Mouse (Mus musculus) ovary, adult 18-20 months (tissue): ENCODE results near the gene Mdfi.

Source experiments
- DNase-seq: peaks from one replicate; pipeline ENCODE4 v3.0.0; 2022; ENCODE audit warnings: low spot score, mixed read lengths

Mdfi gene

DNA sequence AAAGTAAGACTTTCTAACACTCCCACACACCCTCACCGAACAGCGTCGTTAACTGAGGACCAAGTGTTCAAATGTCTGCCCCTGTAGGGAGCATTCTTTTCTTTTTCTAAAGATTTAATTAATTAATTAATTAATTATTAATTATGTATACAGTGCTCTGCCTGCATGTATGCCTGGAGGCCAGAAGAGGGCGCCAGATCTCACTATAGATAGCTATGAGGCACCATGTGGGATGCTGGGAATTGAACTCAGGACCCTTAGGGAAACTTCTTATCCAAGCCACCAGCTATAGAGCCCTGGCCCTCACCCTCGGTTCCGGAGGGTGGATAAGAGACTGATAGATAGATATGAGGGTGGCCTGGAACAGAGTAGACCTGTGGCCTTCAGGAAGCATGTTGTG is 13.5 kb upstream of the Mdfi start:
- no peak for DNase-seq

DNA sequence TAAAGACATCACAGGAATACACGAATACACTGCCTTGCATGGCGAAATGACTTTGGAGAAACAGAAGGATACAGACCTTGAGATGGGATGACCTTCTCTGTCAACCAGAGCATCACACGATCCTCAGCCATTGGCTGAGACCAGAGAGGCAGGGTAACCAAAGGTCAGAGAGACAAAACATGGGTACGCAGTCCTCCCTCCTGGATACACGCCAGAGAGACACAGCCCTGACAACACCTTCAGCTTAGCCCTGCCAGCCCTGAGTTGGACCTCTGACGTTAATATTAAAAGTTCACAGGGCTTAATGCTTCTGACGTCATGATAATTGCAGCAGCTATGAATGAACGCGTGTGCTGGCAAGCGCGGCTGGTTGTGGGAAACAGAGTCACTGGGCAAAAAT is 11.1 kb upstream of the Mdfi start:
- no peak for DNase-seq

DNA sequence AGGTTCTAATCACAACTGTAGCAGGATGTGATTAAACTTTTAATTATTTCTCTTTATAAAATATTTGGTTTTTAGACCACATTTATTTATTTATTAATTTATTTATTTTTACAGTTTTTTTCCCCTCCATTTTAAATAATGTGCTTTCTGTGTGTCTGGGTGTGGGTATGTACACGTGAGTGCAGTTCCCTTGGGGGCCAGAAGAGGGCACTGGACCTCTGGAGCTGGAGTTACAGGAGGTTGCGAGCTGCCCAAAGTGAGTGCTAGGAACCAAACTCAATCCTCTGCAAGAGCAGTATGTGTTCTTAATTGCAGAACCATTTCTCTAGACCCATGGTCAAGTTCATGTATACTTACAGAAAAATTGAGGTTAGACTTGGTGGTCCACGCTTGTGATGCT is 9.0 kb upstream of the Mdfi start:
- DNase-seq, result no peak

DNA sequence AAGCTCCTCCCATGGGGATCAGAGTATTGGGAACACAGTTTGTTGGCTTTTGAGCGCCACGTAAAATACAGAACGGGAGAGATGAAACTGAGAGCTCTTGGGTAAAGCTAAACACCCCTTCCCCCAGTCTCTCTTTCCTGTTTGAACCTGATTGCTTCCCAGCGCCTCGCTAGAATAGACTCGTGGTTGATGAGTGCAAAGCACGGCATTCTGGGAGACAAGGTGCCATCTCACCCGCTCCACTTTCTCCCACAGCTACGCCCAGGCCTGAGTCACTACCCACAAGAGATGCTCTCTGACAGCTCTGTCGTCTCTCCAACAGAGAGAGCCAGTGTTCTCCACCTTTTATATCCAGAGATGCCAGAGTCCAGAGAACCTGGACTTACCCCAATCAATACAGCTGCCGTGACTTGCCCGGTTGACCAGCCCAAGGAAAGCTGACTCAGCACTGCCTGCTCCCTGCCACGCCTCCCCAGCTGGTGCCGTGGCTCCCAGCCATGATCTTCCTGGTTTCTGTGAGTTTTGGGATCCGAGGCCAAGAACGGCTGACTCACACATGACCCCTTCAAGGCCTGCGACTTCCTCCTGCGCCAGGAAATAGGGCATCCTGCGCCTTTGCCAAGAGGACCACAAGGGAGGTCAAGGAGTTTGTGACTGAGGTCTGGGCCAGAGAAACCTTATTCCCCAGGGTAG is 7.6 kb upstream of the Mdfi start:
- DNase-seq, result peak; percentile 86

DNA sequence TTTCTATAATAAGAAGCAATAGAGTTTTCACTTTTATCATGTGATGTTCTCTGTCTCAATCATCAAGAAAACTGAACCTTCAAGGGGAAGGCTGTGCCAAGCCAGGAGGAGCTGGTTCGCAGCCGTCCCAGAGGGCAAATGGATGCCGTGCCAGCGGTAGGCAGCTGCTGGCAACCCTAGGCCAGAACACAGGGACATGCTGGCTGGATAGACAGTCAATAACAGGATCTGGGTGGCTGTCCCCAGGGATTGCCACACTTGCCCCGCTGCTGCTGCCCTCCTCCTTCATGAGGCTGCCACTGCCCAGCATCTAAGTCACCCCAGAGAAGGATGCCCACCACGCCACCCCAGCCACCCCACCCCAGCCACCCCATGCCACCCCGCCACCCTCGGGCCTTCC is 7.0 kb upstream of the Mdfi start:
- no peak for DNase-seq

DNA sequence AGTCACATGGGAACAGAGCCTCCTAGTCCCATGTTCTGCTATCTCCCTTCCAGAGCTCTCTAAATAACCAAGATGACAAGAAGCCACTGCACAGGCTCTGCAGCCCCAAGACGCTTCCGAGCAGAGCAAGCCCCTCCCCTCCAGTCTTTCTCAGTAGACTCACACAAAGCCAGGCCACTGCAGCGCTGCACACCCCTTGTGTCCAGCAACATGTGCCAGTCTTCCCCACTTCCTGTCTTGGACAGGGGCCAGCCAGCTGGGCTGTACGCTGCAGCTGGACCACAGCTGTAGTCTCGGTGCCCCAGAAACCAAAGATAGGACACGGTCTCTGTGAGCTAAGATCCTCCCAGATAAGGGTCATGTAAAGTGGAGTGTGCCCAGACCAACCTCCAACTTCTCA is 3.3 kb upstream of the Mdfi start:
- no peak for DNase-seq

DNA sequence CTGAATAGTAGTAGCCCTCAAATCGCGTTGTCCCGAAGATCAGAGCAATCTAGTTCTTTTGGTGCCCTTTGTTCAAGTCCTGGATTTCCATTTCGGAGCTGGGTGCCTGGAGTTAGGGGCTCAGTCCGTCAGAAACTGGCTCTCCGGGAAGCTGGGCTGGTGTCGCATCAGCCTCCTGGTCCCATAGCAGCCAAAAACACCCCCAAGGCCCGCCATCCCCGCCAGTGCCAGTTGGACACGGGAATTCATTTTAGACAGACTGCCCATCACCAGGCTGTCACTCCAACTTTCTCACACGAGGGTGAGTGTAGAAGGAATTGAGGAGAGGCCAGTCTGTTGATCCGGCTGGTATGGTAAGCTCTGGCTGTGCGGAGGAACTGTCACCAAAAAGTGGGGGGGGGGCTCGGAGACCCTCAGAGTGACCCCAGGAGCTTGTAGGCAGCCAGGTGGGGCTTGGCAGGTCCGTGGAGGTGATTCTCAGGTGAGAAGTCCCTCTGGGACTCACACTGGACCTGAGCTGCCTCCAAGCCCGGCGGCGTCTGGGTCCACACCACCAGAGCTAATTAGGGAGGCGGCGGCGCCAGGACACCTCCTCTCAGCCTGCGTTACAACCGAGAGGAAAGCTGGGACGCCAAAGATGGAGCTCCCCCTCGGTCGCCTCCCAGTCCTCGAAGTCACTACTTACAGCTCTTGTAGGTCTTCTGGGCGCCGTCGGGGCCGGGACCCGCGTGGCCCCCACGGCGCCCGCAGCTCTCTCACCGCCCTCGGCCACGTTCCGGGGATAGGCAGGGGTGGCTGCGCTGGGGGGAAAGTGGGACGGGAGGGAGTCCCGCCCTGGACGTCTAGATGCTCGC is 636 bp downstream of the Mdfi start:
- DNase-seq, result no peak

DNA sequence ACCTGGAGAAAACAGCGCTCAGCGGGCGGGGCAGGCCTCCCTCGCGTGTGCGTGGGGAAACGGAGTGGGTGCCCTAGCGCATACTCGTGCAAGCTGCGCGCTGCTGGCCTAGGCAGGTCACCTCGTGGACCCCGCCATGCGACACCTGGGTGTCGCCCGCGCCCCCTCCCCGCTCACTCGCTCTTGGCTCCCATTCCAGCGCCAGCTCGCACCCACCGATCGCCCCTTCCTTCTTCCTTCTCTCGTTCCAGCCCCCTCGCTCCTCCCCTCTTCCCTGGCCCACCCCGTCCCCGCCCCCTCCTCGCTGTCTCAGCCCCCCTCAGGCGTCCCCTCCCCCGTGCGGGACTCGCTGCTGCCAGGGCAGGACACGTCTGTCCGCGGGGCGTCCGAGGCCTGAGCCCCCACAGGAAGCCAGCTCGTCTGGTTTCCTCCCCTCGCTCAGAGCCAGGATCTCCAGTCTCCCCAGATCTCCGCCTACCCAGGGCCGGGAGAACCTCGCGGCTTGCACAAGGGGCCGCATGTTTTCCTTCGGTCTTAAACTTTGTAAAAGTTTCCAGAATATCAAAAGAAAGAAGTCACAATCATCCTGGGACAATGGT is 1.4 kb downstream of the Mdfi start:
- peak; percentile 54 for DNase-seq

DNA sequence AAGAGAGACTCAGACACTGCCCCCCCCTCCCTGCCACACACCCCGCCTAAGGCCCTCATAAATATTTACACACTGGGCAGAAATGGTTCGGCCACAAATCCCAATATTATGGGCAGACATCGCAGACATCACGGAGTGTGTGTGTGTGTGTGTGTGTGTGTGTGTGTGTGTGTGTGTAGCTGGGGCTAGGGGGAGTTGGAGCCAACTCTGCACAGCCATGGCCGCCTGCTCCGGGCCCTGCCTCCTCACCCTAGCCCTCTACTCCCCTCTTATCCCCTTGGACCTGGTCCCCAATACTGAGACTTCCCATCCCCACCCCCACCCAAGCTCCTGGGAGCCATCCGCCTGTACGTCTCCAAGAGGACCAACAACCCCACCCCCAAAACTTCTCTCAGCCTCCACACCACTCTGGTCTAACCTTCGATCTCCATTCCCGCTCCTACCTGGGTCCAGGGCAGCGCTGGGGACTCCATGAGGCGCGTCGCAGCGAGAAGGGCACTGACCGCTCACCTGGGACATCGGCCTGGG is 1.9 kb downstream of the Mdfi start:
- no peak for DNase-seq

DNA sequence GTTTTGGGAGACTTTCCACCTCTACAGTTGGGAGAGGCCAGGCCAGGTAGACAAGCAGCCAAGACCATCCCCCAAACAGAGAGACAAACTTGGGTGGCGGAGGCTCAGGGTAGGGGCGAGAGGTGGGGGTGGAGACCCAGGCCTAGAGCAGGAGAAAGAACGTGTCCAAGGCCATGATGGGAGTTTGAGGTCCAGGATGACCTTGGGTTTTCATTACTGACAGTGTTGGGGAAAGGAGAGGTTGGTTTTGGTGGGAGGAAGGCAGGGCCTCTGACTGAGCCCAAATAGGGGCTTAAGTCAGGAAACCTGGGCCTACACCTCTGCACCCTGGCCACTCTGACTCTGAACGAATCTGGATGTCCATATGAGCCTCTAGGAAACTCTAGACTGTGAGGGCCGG is 2.7 kb downstream of the Mdfi start:
- no peak for DNase-seq

DNA sequence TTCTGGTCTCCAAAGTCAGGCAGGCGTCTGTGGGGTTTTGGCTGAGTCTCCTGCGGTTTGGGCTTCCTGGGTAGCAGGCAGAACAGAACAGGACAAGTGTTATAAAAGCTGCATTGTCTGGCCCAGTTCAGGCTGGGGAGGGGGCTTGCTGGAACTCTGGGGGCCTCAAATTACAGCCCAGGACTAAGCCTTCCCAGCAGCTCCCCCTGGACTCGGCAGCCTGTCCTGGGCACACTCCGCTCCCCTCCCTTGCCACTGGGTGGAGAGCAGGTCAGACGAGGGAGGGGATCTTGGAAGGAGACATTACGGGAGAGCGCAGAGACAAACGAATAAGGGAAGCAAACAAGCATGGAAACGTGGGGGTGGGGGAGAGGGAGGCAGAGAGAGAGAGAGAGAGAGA is 3.3 kb downstream of the Mdfi start:
- DNase-seq, result no peak

DNA sequence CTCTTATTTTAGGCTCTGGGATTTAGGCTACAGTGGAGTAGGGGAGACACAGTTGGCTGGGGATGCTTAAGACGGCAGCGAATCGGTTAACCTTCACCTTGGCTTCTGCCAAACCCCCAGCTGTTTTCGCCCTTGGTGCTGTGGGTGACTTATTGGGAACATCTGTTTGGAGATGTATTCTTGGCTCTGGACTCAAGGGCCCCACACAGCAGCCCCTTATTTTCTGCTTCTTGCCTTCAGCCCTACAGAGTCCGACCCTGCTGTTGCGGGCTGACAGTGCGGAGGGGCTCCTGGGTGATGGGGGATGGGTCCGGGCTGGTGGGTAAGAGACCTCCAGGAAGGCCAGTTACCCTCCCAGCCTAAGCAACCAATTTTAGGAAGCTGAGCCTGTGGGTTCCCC is 13.2 kb downstream of the Mdfi start:
- DNase-seq, result no peak

DNA sequence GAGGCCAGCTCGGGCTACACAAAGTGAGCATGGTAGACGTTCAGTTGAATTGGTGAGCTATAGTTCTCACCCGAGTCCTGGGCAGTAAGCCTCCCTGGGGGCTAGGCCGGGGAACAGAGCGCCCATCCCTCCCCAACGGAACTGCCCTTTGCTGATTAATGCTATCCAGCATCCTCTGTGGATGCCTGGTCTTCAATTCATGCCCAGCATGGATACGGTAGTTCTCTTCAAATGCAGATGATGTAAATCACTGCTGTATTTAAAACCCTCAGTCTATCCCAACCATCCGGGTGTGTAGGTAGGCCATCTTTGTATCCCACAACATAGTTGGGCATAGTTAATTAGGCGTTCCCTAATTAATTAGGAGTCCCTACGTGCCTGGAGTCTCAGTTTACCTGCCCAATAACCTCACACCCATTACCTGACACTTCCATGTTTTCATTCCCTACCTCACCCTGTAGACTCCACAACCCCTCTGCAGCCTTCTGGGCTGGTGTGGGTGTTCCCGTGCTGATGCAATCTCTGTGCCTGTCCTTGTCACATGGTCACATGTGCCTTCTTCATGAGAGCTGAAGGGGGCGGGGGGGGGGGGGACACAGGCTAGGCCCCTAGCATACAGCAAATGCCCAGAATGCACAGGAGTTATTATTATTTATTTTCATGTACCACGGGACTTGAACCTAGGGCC is 16.3 kb downstream of the Mdfi start:
- DNase-seq, result no peak

DNA sequence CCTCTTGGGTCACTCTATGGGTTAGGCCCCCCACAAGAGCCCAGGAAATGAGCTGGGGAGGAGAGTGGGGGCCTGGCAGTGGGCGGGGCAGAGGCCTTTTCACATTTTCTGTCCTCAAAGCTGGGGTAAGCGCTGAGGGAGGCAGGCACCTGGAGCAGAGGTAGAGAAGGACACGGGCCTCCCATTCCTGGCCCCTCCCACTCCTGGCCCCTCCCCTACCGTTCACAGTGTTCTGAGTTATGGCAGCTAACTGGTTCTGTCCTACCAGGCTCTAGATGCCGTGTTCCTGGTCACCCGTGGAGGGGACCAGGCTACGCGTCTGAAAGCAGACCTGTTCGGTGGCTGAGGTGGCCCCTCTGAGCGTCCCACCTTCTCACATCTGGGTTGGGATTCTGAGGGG is 19.0 kb downstream of the Mdfi start:
- no peak for DNase-seq

DNA sequence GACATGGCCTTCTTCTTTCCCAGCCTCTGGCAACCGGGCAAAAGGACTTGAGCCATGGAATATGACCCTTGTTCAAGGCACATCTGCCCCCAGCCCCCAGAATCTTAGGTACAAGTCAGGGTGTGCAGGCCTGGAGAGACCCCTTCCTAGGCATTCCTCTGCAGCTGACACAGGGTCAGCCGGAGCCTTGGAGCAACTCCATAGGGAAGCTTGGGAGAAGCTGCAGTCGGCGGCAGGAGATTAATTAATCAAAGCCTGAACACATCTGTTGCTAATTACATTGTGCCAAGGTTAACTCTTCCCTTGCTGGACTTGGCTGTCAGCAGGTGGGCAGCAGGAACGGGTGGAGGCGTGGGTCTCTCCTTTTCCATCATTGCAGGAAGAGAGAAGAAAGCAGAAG is 20.0 kb downstream of the Mdfi start:
- DNase-seq, result no peak

DNA sequence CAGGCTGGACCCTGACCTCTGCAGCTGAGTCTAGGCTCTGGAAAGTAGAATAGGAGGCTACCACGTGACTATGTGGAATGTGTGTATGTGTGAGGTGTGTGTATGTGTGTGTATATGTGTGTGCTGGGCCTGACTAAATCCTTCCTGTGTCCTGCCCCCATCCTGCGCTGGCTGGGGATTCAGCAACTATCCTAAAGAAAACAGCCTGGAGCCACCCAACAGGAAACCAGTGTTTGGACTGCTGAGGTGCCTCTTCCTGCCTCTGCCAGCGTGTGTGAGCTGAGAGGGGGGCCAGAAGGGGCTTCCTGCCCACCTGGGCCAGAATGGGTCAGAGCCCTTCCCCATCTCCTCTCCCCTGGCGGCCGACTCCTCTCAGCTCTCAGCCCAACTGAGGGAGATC is 20.9 kb downstream of the Mdfi start:
- DNase-seq, result no peak

DNA sequence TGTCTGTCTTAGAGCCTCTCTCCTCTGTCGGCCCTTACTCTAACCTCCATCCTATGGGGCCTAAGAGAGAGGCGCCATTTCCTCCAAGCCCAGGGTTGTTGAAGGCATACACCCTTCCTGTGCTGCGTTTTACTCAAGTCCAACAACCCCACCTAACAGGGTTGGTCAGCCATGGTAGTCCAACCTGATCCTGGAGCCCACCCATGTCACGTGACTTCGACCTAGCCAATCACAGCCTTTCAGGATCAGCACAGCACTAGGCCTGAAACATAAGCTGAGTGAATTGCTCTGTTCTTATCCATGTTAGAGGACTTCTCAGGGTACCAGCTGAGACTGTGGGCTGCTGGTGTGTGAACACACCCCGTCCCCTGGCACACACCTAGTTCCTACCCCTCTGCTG is 22.3 kb downstream of the Mdfi start:
- no peak for DNase-seq

DNA sequence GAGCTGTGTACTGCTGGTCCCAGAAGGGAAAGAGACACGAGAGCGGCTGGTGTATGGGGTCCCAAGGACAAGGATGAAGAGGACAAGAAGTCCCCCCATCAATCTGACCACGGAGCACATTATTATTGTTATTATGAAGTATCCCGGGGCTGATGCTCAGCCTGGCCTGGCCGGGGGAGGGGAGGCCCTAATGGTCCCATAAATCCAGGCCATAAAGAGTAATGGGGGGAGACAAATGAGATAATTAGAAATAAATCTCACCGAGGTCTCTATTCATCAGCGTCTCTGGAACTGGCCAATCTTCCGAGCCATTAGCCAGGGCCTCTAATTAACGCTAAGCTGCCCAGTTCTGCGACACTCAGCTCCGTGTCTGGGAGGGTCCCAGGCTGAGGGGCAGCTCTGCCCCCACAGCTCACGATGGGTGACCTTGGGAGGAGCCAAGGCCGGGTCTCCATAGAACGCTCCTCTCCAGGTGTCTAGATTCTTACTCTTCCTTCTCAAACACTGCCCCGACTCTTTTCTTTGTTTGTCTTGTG is 23.2 kb downstream of the Mdfi start:
- DNase-seq, result no peak

DNA sequence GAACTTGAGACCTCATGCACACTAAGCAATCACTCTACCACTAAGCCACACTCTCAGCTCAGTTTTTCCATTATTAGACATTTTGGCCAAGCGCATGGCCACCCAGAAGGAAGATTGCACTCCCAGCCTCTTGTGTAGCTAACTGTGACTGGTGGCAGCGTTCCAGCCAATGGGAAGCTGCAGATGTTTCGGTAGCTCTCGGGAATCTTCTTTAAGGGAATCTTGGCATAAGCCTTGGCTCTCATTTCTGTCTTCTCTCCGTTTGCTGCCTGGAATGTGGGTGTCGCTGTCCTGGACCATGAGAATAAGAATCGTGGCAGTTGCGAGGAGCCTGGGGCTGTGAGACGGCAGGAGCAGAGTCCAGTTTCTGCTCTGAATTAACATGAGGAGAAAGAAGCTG is 28.3 kb downstream of the Mdfi start:
- no peak for DNase-seq

DNA sequence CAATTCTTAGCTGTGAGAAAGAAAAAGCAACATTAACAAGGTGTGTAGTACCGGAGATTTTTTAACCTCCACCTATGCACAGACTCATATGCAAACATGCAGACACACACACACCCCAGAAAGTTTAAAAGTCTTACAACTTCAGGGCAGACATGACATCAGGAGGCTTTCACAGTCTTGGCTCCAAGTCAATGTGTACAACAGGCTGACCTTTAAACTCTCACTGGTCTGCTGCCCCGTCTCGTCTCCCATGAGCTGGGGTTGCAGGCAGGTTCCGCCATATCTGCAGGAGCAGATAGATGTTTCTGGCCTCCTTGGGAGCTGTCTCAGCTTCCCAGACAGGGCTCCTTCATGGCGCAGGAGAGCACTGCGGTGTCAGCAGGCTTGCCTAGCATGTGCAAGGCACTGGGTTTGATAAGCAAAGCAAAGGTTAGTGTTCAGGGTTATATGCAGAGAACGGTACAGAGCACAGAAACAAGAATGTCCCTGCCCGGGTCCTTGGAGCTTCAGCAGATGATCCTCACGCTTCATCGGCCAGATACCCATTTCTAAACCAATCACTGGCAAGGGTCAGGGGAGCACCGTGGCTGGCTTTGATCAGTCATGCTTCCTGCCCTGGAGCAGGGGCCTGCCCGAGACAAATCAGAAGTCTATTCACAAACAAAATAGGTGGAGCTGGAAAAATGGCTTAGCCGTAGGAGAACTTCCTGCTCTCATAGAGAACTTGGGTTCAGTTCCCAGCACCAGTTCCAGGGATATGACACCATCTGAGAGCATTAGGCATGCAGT is 29.2 kb downstream of the Mdfi start:
- DNase-seq, result no peak

DNA sequence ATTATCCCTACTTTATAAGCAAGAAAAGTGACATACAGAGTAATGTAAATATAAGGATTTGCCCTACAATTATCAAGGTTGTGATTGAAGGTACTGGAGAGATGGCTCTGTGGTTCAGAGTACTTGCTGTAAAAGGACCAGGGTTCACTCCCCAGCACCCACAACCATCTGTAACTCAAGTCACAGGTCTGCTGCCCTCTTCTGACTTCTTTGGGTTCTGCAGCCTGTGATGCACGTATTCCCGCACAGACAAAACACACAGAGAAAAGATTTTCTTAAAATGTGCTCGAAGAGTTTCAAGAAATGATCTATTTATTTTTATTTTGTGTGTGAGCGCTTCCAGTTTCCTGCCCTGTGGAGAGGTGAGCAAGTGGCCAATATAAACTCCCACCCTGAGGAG is 30.8 kb downstream of the Mdfi start:
- DNase-seq, result no peak
